Mouse (Mus musculus): ENCODE measurements around the gene Bfar. TPM values are rescaled to one million over a fixed set of nuclear protein-coding genes. Genes with fewer than 3 reads are reported as not detected.
"Not testable (repeated sequence)": the region's sequence is repeated elsewhere in the genome, so short reads cannot be mapped to it uniquely, and the experiment has no call there.

The Bfar gene
- total RNA-seq, 1 experiment: 39.4 TPM

- H3K27ac ChIP-seq (ENCODE audit: insufficient read depth, low read depth, low read length, poor library complexity, severe bottlenecking): no peak overlapping the region
- H3K36me3 ChIP-seq (ENCODE audit: control insufficient read depth, insufficient read depth, low read length, poor library complexity, severe bottlenecking): peaks cover 2% of the 10 kb centered on the region; the same call in 1 of the 2 replicates
- no peak overlapping the region for H3K4me3 ChIP-seq (ENCODE audit: insufficient read depth in 1 of 2, low read depth in 1 of 2, low read length in 2 of 2, poor library complexity in 1 of 2, severe bottlenecking in 1 of 2)
- H3K9ac ChIP-seq (ENCODE audit: insufficient read depth, low read depth, low read length, poor library complexity, severe bottlenecking): no peak overlapping the region
- DNase-seq (ENCODE audit: low read depth, low spot score): no peak
- in situ Hi-C loops (cut with MboI; ENCODE audit: low sequenced_read_pairs in 2 of 2, unreplicated experiment in 2 of 2): no loop called here
- no peak for TF ChIP-seq MAFK (IDR thresholded peaks at IDR 0.05; ENCODE audit: insufficient read depth, low read depth, low read length)
- no peak for TF ChIP-seq HCFC1 (IDR thresholded peaks at IDR 0.05; ENCODE audit: borderline replicate concordance, insufficient read depth, low read length)
- H3K9me3 ChIP-seq (ENCODE audit: control insufficient read depth, insufficient read depth, low read depth, low read length): no peaks in the 10 kb centered on the region
- peaks cover 18 to 31% of the 10 kb centered on the region in 2 experiments for H3K4me1 ChIP-seq (ENCODE audit: control insufficient read depth in 2 of 2, insufficient read depth in 2 of 2, low read length in 2 of 2, poor library complexity in 1 of 2)
Observed at GRCm38 (mm10) chr16:13732786-13733185, 61.1 kb downstream of the Bfar start.

DNA sequence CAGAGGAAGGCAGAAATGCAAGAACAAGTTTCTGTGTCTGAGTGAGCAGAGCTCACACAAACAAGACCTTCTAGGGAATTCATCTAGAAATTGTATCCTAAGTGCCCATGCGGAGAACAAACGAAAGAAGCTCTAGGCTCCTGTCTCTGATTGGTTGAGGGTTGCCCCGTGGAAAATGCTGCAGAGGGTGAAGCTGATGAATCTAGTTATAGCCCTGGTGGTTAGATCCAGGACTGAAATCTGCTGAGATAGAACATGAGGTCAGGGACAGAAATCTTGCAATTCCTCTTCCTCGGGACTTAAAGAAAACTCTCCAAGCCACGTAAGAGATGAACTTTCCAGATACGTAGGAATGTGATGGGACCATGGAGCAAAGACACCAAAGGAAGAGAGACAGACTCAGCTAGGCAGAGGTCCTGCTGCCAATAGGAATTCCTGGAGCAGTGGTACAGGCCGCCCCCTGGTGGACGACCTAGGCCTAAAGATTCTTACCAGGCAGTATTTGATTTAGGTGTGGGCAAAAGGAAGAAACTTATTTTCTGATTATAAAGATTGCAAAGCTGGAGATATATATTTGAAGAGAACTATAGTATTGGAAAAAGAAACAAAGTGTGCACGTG, 62.0 kb downstream of the Bfar start:
- Histone ChIP-seq H3K9me3 (ENCODE audit: control insufficient read depth, insufficient read depth, low read depth, low read length) (no peaks in the 10 kb centered on the region), H3K4me3 (ENCODE audit: insufficient read depth in 1 of 2, low read depth in 1 of 2, low read length in 2 of 2, poor library complexity in 1 of 2, severe bottlenecking in 1 of 2) (no peak overlapping the region), H3K4me1 (ENCODE audit: control insufficient read depth in 2 of 2, insufficient read depth in 2 of 2, low read length in 2 of 2, poor library complexity in 1 of 2) (peaks cover 18 to 26% of the 10 kb centered on the region in 2 experiments), H3K9ac (ENCODE audit: insufficient read depth, low read depth, low read length, poor library complexity, severe bottlenecking) (no peak overlapping the region), H3K36me3 (ENCODE audit: control insufficient read depth, insufficient read depth, low read length, poor library complexity, severe bottlenecking) (no peaks in the 10 kb centered on the region), H3K27ac (ENCODE audit: insufficient read depth, low read depth, low read length, poor library complexity, severe bottlenecking) (no peak overlapping the region; the same call in 1 of the 2 replicates)
- no peak for TF ChIP-seq ZNF384 (IDR thresholded peaks at IDR 0.05; ENCODE audit: low read depth, low read length)
- peak; percentile 62; the same call in 1 of the 2 replicates for TF ChIP-seq ZC3H11A (IDR thresholded peaks at IDR 0.05; ENCODE audit: borderline replicate concordance, low read depth, low read length)
- no peak for DNase-seq (ENCODE audit: low read depth, low spot score)
- in situ Hi-C loops (cut with MboI; ENCODE audit: low sequenced_read_pairs in 2 of 2, unreplicated experiment in 2 of 2): no loop called here

GRCm38 (mm10) chr16:13735977-13736376, 64.3 kb downstream of the Bfar start:
- no peak for TF ChIP-seq ZNF384 (IDR thresholded peaks at IDR 0.05; ENCODE audit: low read depth, low read length)
- no peak for TF ChIP-seq CHD2 (IDR thresholded peaks at IDR 0.05; ENCODE audit: low read depth, low read length)
- TF ChIP-seq MAFK (IDR thresholded peaks at IDR 0.05; ENCODE audit: insufficient read depth, low read depth, low read length): no peak
- TF ChIP-seq ZC3H11A (IDR thresholded peaks at IDR 0.05; ENCODE audit: borderline replicate concordance, low read depth, low read length): no peak
- no peak for TF ChIP-seq HCFC1 (IDR thresholded peaks at IDR 0.05; ENCODE audit: borderline replicate concordance, insufficient read depth, low read length)
- no peak for DNase-seq (ENCODE audit: low read depth, low spot score)
- H3K9ac ChIP-seq (ENCODE audit: insufficient read depth, low read depth, low read length, poor library complexity, severe bottlenecking): peak overlapping the region; percentile 47; the same call in 1 of the 2 replicates
- peaks cover 19 to 21% of the 10 kb centered on the region in 2 experiments for H3K4me1 ChIP-seq (ENCODE audit: control insufficient read depth in 2 of 2, insufficient read depth in 2 of 2, low read length in 2 of 2, poor library complexity in 1 of 2)
- in situ Hi-C loops (cut with MboI; ENCODE audit: low sequenced_read_pairs in 2 of 2, unreplicated experiment in 2 of 2): no loop called here
- no peak overlapping the region for H3K4me3 ChIP-seq (ENCODE audit: insufficient read depth in 1 of 2, low read depth in 1 of 2, low read length in 2 of 2, poor library complexity in 1 of 2, severe bottlenecking in 1 of 2)
- 0 out of 2 replicates have a peak overlapping the region, but pooled peaks have one; percentile 40 for H3K27ac ChIP-seq (ENCODE audit: insufficient read depth, low read depth, low read length, poor library complexity, severe bottlenecking)
- no peaks in the 10 kb centered on the region for H3K36me3 ChIP-seq (ENCODE audit: control insufficient read depth, insufficient read depth, low read length, poor library complexity, severe bottlenecking)
- H3K9me3 ChIP-seq (ENCODE audit: control insufficient read depth, insufficient read depth, low read depth, low read length): no peaks in the 10 kb centered on the region

GRCm38 (mm10) chr16:13739044-13739443, 67.4 kb downstream of the Bfar start:
- in situ Hi-C loops (cut with MboI; ENCODE audit: low sequenced_read_pairs in 2 of 2, unreplicated experiment in 2 of 2); H3K4me3 ChIP-seq (ENCODE audit: insufficient read depth in 1 of 2, low read depth in 1 of 2, low read length in 2 of 2, poor library complexity in 1 of 2, severe bottlenecking in 1 of 2); H3K36me3 ChIP-seq (ENCODE audit: control insufficient read depth, insufficient read depth, low read length, poor library complexity, severe bottlenecking); DNase-seq (ENCODE audit: low read depth, low spot score); H3K9me3 ChIP-seq (ENCODE audit: control insufficient read depth, insufficient read depth, low read depth, low read length); H3K9ac ChIP-seq (ENCODE audit: insufficient read depth, low read depth, low read length, poor library complexity, severe bottlenecking): not testable (repeated sequence)
- H3K27ac ChIP-seq (ENCODE audit: insufficient read depth, low read depth, low read length, poor library complexity, severe bottlenecking): peak overlapping the region; percentile 79; the same call in 1 of the 2 replicates
- peaks cover 12 to 18% of the 10 kb centered on the region in 2 experiments for H3K4me1 ChIP-seq (ENCODE audit: control insufficient read depth in 2 of 2, insufficient read depth in 2 of 2, low read length in 2 of 2, poor library complexity in 1 of 2)

DNA sequence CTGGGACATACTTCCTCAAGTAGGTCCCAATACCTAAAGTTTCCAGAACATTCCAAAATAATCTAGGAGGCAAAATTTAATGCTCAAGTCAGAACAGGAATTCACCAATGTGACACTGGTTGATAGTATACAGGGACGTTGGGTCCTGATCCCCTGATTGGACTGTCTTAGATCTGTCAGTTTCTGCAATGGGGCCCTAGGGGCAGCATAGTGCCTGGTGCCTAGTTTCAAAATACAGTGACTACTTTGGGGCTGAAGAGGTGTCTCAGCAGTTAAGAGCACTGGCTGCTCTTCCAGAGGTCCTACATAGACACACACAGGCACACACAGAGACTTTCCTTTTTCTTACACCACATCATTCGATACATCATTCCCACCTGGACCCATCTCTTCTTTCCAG, 69.2 kb downstream of the Bfar start:
- in situ Hi-C loops (cut with MboI; ENCODE audit: low sequenced_read_pairs in 2 of 2, unreplicated experiment in 2 of 2): no loop called here
- no peak overlapping the region for H3K4me3 ChIP-seq (ENCODE audit: insufficient read depth in 1 of 2, low read depth in 1 of 2, low read length in 2 of 2, poor library complexity in 1 of 2, severe bottlenecking in 1 of 2)
- no peaks in the 10 kb centered on the region for H3K36me3 ChIP-seq (ENCODE audit: control insufficient read depth, insufficient read depth, low read length, poor library complexity, severe bottlenecking)
- no peak overlapping the region; the same call in 1 of the 2 replicates for H3K9ac ChIP-seq (ENCODE audit: insufficient read depth, low read depth, low read length, poor library complexity, severe bottlenecking)
- H3K4me1 ChIP-seq (ENCODE audit: control insufficient read depth in 2 of 2, insufficient read depth in 2 of 2, low read length in 2 of 2, poor library complexity in 1 of 2): peaks cover 12 to 24% of the 10 kb centered on the region in 2 experiments
- TF ChIP-seq ZC3H11A (IDR thresholded peaks at IDR 0.05; ENCODE audit: borderline replicate concordance, low read depth, low read length) (no peak), HCFC1 (IDR thresholded peaks at IDR 0.05; ENCODE audit: borderline replicate concordance, insufficient read depth, low read length) (no peak), MAFK (IDR thresholded peaks at IDR 0.05; ENCODE audit: insufficient read depth, low read depth, low read length) (no peak), ZNF384 (IDR thresholded peaks at IDR 0.05; ENCODE audit: low read depth, low read length) (no peak), CHD2 (IDR thresholded peaks at IDR 0.05; ENCODE audit: low read depth, low read length) (no peak)
- DNase-seq (ENCODE audit: low read depth, low spot score): no peak
- H3K27ac ChIP-seq (ENCODE audit: insufficient read depth, low read depth, low read length, poor library complexity, severe bottlenecking): peak overlapping the region; percentile 51; the same call in 1 of the 2 replicates
- H3K9me3 ChIP-seq (ENCODE audit: control insufficient read depth, insufficient read depth, low read depth, low read length): no peaks in the 10 kb centered on the region

Data from ES-E14 (cell line).